8 mouse cellular contexts compared by ENCODE assay signal in genomic region chr10:80323261-80324119, GRCm38 (mm10). TPM values are rescaled to one million over a fixed set of nuclear protein-coding genes. Genes with fewer than 3 reads are reported as not detected.
DNase-seq lines count a peak whose midpoint lies in the region; ATAC-seq and TF ChIP-seq lines count a peak whose summit lies in the region.

No protein-coding gene starts in this region.

- H3K79me3 ChIP-seq in C2C12 (ENCODE audit: low read depth): peaks cover 20% of the 10 kb centered on the region

- peak; percentile 90 for DNase-seq in adrenal gland, postnatal 10 days
- peak; percentile 87 for DNase-seq in lung, postnatal 36 days
- DNase-seq in retina, postnatal 1 day: peak; percentile 78
- peak; percentile 67 to 79 for DNase-seq in urinary bladder, postnatal 4 days (ENCODE audit: low spot score in 2 of 2)

- no peaks in the 10 kb centered on the region for H3K9me3 ChIP-seq in embryonic facial prominence, embryonic 15.5 days (replicated peaks)
- H3K9me3 ChIP-seq in heart, embryonic 14.5 days (ENCODE audit: control insufficient read depth, low read length): no peaks in the 10 kb centered on the region
- H3K9me3 ChIP-seq in kidney, embryonic 16.5 days (ENCODE audit: low read length): no peaks in the 10 kb centered on the region

- H3K79me2 ChIP-seq in C2C12 (ENCODE audit: control insufficient read depth, insufficient read depth): peaks cover 39% of the 10 kb centered on the region

- H3K36me3 ChIP-seq in C2C12 (ENCODE audit: control insufficient read depth, insufficient read depth): peaks cover 6% of the 10 kb centered on the region
- H3K36me3 ChIP-seq in embryonic facial prominence, embryonic 15.5 days: peaks cover 7% of the 10 kb centered on the region; the same call in 1 of the 2 replicates
- H3K36me3 ChIP-seq in heart, embryonic 14.5 days (ENCODE audit: control insufficient read depth, insufficient read depth, low read length): peaks cover 7% of the 10 kb centered on the region; the same call in 1 of the 2 replicates
- H3K36me3 ChIP-seq in kidney, embryonic 16.5 days (ENCODE audit: insufficient read depth, low read length): 0 out of 2 replicates have a peak, but pooled peaks cover 4% of the 10 kb centered on the region

- H3K27ac ChIP-seq in embryonic facial prominence, embryonic 15.5 days (replicated peaks): no peak overlapping the region
- H3K27ac ChIP-seq in heart, embryonic 14.5 days (replicated peaks in 1 of 2; ENCODE audit: control insufficient read depth in 1 of 2, insufficient read depth in 1 of 2, low read depth in 2 of 2, low read length in 2 of 2): no peak overlapping the region
- H3K27ac ChIP-seq in kidney, embryonic 16.5 days (ENCODE audit: low read length): 0 out of 2 replicates have a peak overlapping the region, but pooled peaks have one; percentile 18

- peak overlapping the region; percentile 37 for H3K9ac ChIP-seq in embryonic facial prominence, embryonic 15.5 days
- H3K9ac ChIP-seq in heart, embryonic 14.5 days (ENCODE audit: low read length): peak overlapping the region; percentile 72
- peak overlapping the region; percentile 73 for H3K9ac ChIP-seq in kidney, embryonic 16.5 days (replicated peaks; ENCODE audit: low read length)

- peak; percentile 24 for ATAC-seq in embryonic facial prominence, embryonic 15.5 days (ENCODE audit: insufficient number of reproducible peaks, low FRiP score, low TSS enrichment, low read depth)
- ATAC-seq in heart, embryonic 14.5 days (ENCODE audit: insufficient number of reproducible peaks, insufficient read depth, low FRiP score, low read depth): peak; percentile 34
- peak; percentile 43 for ATAC-seq in kidney, embryonic 16.5 days (ENCODE audit: low FRiP score, low TSS enrichment)

- WGBS in embryonic facial prominence, embryonic 15.5 days: 2% methylated on average over 46 of the region's 46 CpGs
- WGBS in heart, embryonic 14.5 days: 2% methylated on average over 42 of the region's 46 CpGs
- under 1% methylated on average over 40 of the region's 46 CpGs for WGBS in kidney, embryonic 16.5 days

- no peaks in the 10 kb centered on the region for H3K27me3 ChIP-seq in C2C12 (ENCODE audit: control insufficient read depth, insufficient read depth, insufficient read length)
- H3K27me3 ChIP-seq in embryonic facial prominence, embryonic 15.5 days: no peaks in the 10 kb centered on the region
- peaks cover 5% of the 10 kb centered on the region; the same call in 1 of the 2 replicates for H3K27me3 ChIP-seq in heart, embryonic 14.5 days (ENCODE audit: control insufficient read depth, insufficient read depth, low read length)
- H3K27me3 ChIP-seq in kidney, embryonic 16.5 days (ENCODE audit: insufficient read depth, low read length): no peaks in the 10 kb centered on the region

- H3K4me3 ChIP-seq in C2C12 (ENCODE audit: insufficient read depth, poor library complexity, severe bottlenecking): peak overlapping the region; percentile 43
- peak overlapping the region; percentile 62 for H3K4me3 ChIP-seq in embryonic facial prominence, embryonic 15.5 days (replicated peaks)
- H3K4me3 ChIP-seq in heart, embryonic 14.5 days (ENCODE audit: control insufficient read depth in 1 of 2, insufficient read depth in 1 of 2, low read depth in 1 of 2, low read length in 2 of 2): peak overlapping the region; percentile 59 to 60
- H3K4me3 ChIP-seq in kidney, embryonic 16.5 days (ENCODE audit: low read length): peak overlapping the region; percentile 67

- H3K4me2 ChIP-seq in embryonic facial prominence, embryonic 15.5 days (replicated peaks): peak overlapping the region; percentile 100
- H3K4me2 ChIP-seq in heart, embryonic 14.5 days (ENCODE audit: low read length): peak overlapping the region; percentile 96
- peak overlapping the region; percentile 98 for H3K4me2 ChIP-seq in kidney, embryonic 16.5 days (replicated peaks; ENCODE audit: low read depth, low read length)

- peak overlapping the region; percentile 89 for H3ac ChIP-seq in C2C12 (ENCODE audit: control insufficient read depth, insufficient read length, low read depth)

- H3K4me1 ChIP-seq in embryonic facial prominence, embryonic 15.5 days: peaks cover 46% of the 10 kb centered on the region
- peaks cover 11 to 20% of the 10 kb centered on the region in 2 experiments for H3K4me1 ChIP-seq in heart, embryonic 14.5 days (ENCODE audit: control insufficient read depth in 2 of 2, insufficient read depth in 2 of 2, low read length in 2 of 2)
- H3K4me1 ChIP-seq in kidney, embryonic 16.5 days (ENCODE audit: insufficient read depth, low read length): peaks cover 25% of the 10 kb centered on the region

- no peak for TF ChIP-seq CTCF in C2C12 (IDR thresholded peaks at IDR 0.05; ENCODE audit: control insufficient read depth, insufficient read depth, insufficient read length)

TF ChIP-seq in C2C12, 6 proteins besides CTCF, POLR2A, EP300 and RAD21:
- TF ChIP-seq MAX (IDR thresholded peaks at IDR 0.05) (no peak), CEBPB (IDR thresholded peaks at IDR 0.05; ENCODE audit: low read depth) (no peak), MYOD1 (IDR thresholded peaks at IDR 0.05; ENCODE audit: control insufficient read depth, insufficient read length, low read depth) (no peak), USF1 (IDR thresholded peaks at IDR 0.05; ENCODE audit: low read depth) (no peak), FOSL1 (IDR thresholded peaks at IDR 0.05; ENCODE audit: insufficient read depth, low read length, poor library complexity, severe bottlenecking) (no peak), MYOG (IDR thresholded peaks at IDR 0.05; ENCODE audit: control insufficient read depth, extremely low read depth, insufficient read length) (no peak)

RNA-seq across cellular contexts. Expression of gene 2310011J03Rik, which starts 3.2 kb away (rescaled TPM):
- polyA plus RNA-seq in C2C12 (2012; fragmentation: generic; extraction: Trizol): 62.6 TPM
- 10 to 100 TPM; 24.0 to 26.7 TPM for total RNA-seq in adrenal gland, postnatal 10 days (2021)
- polyA plus RNA-seq in embryonic facial prominence, embryonic 15.5 days (2015; fragmentation: Nextera tagmentation; extraction: Ambion mirVana): 50.8 and 52.7 TPM in 2 replicates
- 28.9 and 30.8 TPM in 2 replicates for polyA plus RNA-seq in heart, embryonic 14.5 days (2014; fragmentation: Nextera tagmentation; extraction: Ambion mirVana)
- 52.9 and 54.8 TPM in 2 replicates for polyA plus RNA-seq in kidney, embryonic 16.5 days (2015; fragmentation: Nextera tagmentation; extraction: Ambion mirVana)

RNA-seq across cellular contexts. Expression of gene Pcsk4, which starts 5.8 kb away (rescaled TPM):
- 3.2 TPM for polyA plus RNA-seq in C2C12 (2012; fragmentation: generic; extraction: Trizol)
- 1 to 10 TPM; 4.1 to 7.6 TPM for total RNA-seq in adrenal gland, postnatal 10 days (2021)
- polyA plus RNA-seq in embryonic facial prominence, embryonic 15.5 days (2015; fragmentation: Nextera tagmentation; extraction: Ambion mirVana): 4.2 and 5.2 TPM in 2 replicates
- 1.4 TPM in 2 replicates for polyA plus RNA-seq in heart, embryonic 14.5 days (2014; fragmentation: Nextera tagmentation; extraction: Ambion mirVana)
- polyA plus RNA-seq in kidney, embryonic 16.5 days (2015; fragmentation: Nextera tagmentation; extraction: Ambion mirVana): 8.6 and 8.8 TPM in 2 replicates

RNA-seq across cellular contexts. Expression of gene Reep6, which starts 6.3 kb away (rescaled TPM):
- 5.9 TPM for polyA plus RNA-seq in C2C12 (2012; fragmentation: generic; extraction: Trizol)
- 10 to 100 TPM; 38.4 to 61.8 TPM for total RNA-seq in adrenal gland, postnatal 10 days (2021)
- 10.7 and 13.7 TPM in 2 replicates for polyA plus RNA-seq in embryonic facial prominence, embryonic 15.5 days (2015; fragmentation: Nextera tagmentation; extraction: Ambion mirVana)
- polyA plus RNA-seq in heart, embryonic 14.5 days (2014; fragmentation: Nextera tagmentation; extraction: Ambion mirVana): 1.4 and 1.6 TPM in 2 replicates
- 11.0 and 11.5 TPM in 2 replicates for polyA plus RNA-seq in kidney, embryonic 16.5 days (2015; fragmentation: Nextera tagmentation; extraction: Ambion mirVana)

RNA-seq across cellular contexts. Expression of gene Adamtsl5, which starts 24.7 kb away (rescaled TPM):
- 18.3 TPM for polyA plus RNA-seq in C2C12 (2012; fragmentation: generic; extraction: Trizol)
- total RNA-seq in adrenal gland, postnatal 10 days (2021): 10 to 100 TPM in 1 of 2 experiments, 1 to 10 TPM in 1; 7.6 to 18.7 TPM
- polyA plus RNA-seq in embryonic facial prominence, embryonic 15.5 days (2015; fragmentation: Nextera tagmentation; extraction: Ambion mirVana): 11.5 and 11.6 TPM in 2 replicates
- 6.8 and 7.8 TPM in 2 replicates for polyA plus RNA-seq in heart, embryonic 14.5 days (2014; fragmentation: Nextera tagmentation; extraction: Ambion mirVana)
- 4.8 and 5.4 TPM in 2 replicates for polyA plus RNA-seq in kidney, embryonic 16.5 days (2015; fragmentation: Nextera tagmentation; extraction: Ambion mirVana)

RNA-seq across cellular contexts. Expression of gene Apc2, which starts 27.7 kb away (rescaled TPM):
- 0.20 TPM for polyA plus RNA-seq in C2C12 (2012; fragmentation: generic; extraction: Trizol)
- 1 to 10 TPM; 2.7 to 5.6 TPM for total RNA-seq in adrenal gland, postnatal 10 days (2021)
- 3.4 and 5.4 TPM in 2 replicates for polyA plus RNA-seq in embryonic facial prominence, embryonic 15.5 days (2015; fragmentation: Nextera tagmentation; extraction: Ambion mirVana)
- 0.78 and 1.4 TPM in 2 replicates for polyA plus RNA-seq in heart, embryonic 14.5 days (2014; fragmentation: Nextera tagmentation; extraction: Ambion mirVana)
- 1.6 and 1.9 TPM in 2 replicates for polyA plus RNA-seq in kidney, embryonic 16.5 days (2015; fragmentation: Nextera tagmentation; extraction: Ambion mirVana)
